Mouse (Mus musculus): ENCODE measurements around the gene Scrg1. TPM values are rescaled to one million over a fixed set of nuclear protein-coding genes. Genes with fewer than 3 reads are reported as not detected.
"Not testable (repeated sequence)": the region's sequence is repeated elsewhere in the genome, so short reads cannot be mapped to it uniquely, and the experiment has no call there.

The Scrg1 gene
- polyA plus RNA-seq, 1 experiment from 2014 or later, result not detected

DNA sequence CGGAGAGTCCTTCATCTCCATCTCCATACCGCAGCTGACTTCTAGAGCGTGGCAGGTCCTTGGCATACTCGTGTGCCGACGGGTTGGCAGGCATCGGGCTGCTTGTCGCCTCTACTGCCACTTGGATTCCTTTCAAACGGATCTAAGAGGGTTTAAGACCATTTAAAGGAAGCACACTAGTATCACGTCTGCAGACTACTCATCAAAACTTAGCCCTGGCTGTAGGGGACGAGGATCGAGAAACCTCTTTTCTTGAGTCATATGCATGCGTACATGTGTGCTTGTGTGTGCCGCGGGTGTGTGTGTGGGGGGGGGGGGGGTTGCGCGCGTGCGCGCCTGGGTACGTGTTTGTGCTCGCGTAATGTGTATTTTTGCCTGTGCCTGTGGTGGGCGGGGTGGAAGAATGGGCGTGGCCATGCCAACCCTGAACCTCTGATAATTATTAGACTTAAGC lies 32.6 kb downstream of the Scrg1 start:
- peak overlapping the region; percentile 56 for H3K9ac ChIP-seq (ENCODE audit: low read depth, low read length)

DNA sequence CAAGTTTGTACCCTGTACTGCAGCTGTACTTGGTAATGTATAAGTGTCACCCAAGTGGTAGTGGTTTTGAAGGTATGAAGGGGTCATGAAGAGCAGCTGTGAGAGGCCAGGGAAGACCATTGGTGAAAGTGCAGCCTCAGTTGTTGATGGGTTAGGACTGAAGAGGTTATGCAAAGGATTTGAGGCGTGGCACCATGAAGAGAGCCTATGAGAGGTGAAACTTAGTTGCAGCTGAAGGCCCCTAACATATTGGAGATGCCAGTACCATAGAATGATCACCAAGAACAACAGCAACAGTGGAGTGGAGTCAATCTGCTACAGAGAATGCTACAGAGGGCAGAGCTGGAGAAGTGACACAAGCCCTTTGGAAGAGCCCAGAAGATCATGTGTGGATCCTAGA lies 33.6 kb downstream of the Scrg1 start:
- ATAC-seq (ENCODE audit: low FRiP score, low TSS enrichment), result no peak
- Histone ChIP-seq H3K36me3 (ENCODE audit: control insufficient read depth, insufficient read depth, low read length) (no peaks in the 10 kb centered on the region), H3K27me3 (ENCODE audit: control insufficient read depth, insufficient read depth, low read length) (no peaks in the 10 kb centered on the region), H3K27ac (ENCODE audit: low read depth, low read length) (no peak overlapping the region), H3K4me2 (replicated peaks; ENCODE audit: low read depth, low read length) (no peak overlapping the region), H3K4me1 (ENCODE audit: control insufficient read depth, insufficient read depth, low read length) (peaks cover 7% of the 10 kb centered on the region; the same call in 1 of the 2 replicates), H3K9ac (ENCODE audit: low read depth, low read length) (no peak overlapping the region), H3K9me3 (ENCODE audit: control insufficient read depth, low read length) (no peaks in the 10 kb centered on the region), H3K4me3 (ENCODE audit: low read length) (no peak overlapping the region)
- 85% methylated on average over 1 of the region's 1 CpGs for WGBS

More for the DNA sequence above, 32.6 kb downstream of the Scrg1 start:
- peak; percentile 37 for ATAC-seq (ENCODE audit: low FRiP score, low TSS enrichment)
- peaks cover 7% of the 10 kb centered on the region; the same call in 1 of the 2 replicates for H3K4me1 ChIP-seq (ENCODE audit: control insufficient read depth, insufficient read depth, low read length)
- peaks cover 2% of the 10 kb centered on the region; the same call in 1 of the 2 replicates for H3K36me3 ChIP-seq (ENCODE audit: control insufficient read depth, insufficient read depth, low read length)
- no peaks in the 10 kb centered on the region for H3K27me3 ChIP-seq (ENCODE audit: control insufficient read depth, insufficient read depth, low read length)
- no peaks in the 10 kb centered on the region for H3K9me3 ChIP-seq (ENCODE audit: control insufficient read depth, low read length)
- H3K4me3 ChIP-seq (ENCODE audit: low read length), result peak overlapping the region; percentile 86
- peak overlapping the region; percentile 69 for H3K4me2 ChIP-seq (replicated peaks; ENCODE audit: low read depth, low read length)
- H3K27ac ChIP-seq (ENCODE audit: low read depth, low read length), result peak overlapping the region; percentile 76
- WGBS, result 2% methylated on average over 25 of the region's 25 CpGs

DNA sequence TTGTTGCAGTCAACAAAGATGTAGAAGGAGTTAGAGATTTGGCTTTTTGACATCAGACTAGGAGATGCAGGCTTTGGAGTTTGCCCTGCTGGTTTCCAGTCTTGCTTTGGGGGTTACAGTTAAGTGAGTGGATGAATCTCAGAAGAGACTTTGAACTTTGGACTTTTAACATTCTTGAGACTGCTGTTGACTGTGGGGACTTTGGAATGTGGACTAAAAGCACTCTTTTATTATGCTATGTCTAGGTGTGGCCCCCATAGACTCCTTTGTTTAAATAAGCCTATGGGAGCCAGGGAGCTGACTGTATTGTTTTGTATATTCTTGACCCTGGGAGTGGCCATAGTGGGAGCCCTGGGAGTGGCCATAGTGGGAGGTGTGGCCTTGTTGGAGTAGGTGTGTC lies 34.2 kb downstream of the Scrg1 start:
- H3K4me3 ChIP-seq (ENCODE audit: low read length), result no peak overlapping the region
- no peak for ATAC-seq (ENCODE audit: low FRiP score, low TSS enrichment)
- H3K9ac ChIP-seq (ENCODE audit: low read depth, low read length), result no peak overlapping the region
- H3K4me2 ChIP-seq (replicated peaks; ENCODE audit: low read depth, low read length), result no peak overlapping the region
- no peak overlapping the region for H3K27ac ChIP-seq (ENCODE audit: low read depth, low read length)
- no peaks in the 10 kb centered on the region for H3K9me3 ChIP-seq (ENCODE audit: control insufficient read depth, low read length)
- H3K36me3 ChIP-seq (ENCODE audit: control insufficient read depth, insufficient read depth, low read length), result no peaks in the 10 kb centered on the region
- H3K27me3 ChIP-seq (ENCODE audit: control insufficient read depth, insufficient read depth, low read length), result no peaks in the 10 kb centered on the region
- H3K4me1 ChIP-seq (ENCODE audit: control insufficient read depth, insufficient read depth, low read length), result peaks cover 7% of the 10 kb centered on the region; the same call in 1 of the 2 replicates

DNA sequence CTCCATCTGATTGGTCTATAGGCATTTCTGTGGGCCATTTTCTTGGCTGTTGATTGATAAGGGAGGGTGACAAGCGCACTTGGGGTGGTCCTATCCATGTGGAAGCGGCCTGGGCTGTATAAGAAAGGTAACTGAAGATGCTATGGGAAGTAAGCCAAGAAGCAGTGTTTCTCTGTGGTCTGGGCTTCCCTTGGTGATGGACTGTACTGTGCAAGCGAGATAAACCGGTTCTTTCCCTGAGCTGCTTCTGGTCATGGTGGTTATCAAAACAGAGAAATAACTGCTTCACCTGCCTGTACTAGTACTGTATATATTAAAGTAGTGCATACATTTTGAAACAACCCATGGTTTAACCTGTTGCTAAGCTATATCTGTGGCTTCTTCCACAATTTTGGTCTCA lies 36.1 kb downstream of the Scrg1 start:
- WGBS, result 96% methylated on average over 4 of the region's 4 CpGs
- no peaks in the 10 kb centered on the region for H3K9me3 ChIP-seq (ENCODE audit: control insufficient read depth, low read length)
- ATAC-seq (ENCODE audit: low FRiP score, low TSS enrichment), result no peak

DNA sequence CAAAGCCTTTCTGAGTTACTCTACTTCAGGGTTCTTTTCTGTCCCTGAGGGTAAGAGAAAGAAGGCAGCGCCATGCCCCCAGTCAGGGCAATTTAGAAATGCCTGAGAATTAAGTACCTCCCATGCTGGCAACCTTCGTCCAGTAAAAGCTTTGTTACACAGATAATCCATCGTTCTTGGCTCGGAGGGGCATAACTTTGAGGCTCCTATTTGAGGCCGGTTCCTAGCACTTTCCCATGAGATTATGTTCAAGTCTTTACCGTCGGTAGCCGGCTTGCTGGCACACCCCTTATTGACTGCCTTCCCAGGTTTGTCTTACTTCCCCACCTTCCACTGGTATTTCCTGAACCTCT lies 42.7 kb downstream of the Scrg1 start:
- Histone ChIP-seq H3K4me1 (ENCODE audit: control insufficient read depth, insufficient read depth, low read length) (no peaks in the 10 kb centered on the region), H3K27ac (ENCODE audit: low read depth, low read length) (no peak overlapping the region), H3K4me3 (ENCODE audit: low read length) (no peak overlapping the region), H3K9me3 (ENCODE audit: control insufficient read depth, low read length) (no peaks in the 10 kb centered on the region), H3K9ac (ENCODE audit: low read depth, low read length) (no peak overlapping the region), H3K36me3 (ENCODE audit: control insufficient read depth, insufficient read depth, low read length) (no peaks in the 10 kb centered on the region), H3K4me2 (replicated peaks; ENCODE audit: low read depth, low read length) (no peak overlapping the region; the same call in 1 of the 2 replicates), H3K27me3 (ENCODE audit: control insufficient read depth, insufficient read depth, low read length) (no peaks in the 10 kb centered on the region)
- no peak for ATAC-seq (ENCODE audit: low FRiP score, low TSS enrichment)
- WGBS, result 77% methylated on average over 8 of the region's 8 CpGs

More for the DNA sequence above, 36.1 kb downstream of the Scrg1 start:
- H3K4me1 ChIP-seq (ENCODE audit: control insufficient read depth, insufficient read depth, low read length), result no peaks in the 10 kb centered on the region
- no peak overlapping the region for H3K4me3 ChIP-seq (ENCODE audit: low read length)
- H3K27me3 ChIP-seq (ENCODE audit: control insufficient read depth, insufficient read depth, low read length), result no peaks in the 10 kb centered on the region
- no peak overlapping the region for H3K9ac ChIP-seq (ENCODE audit: low read depth, low read length)
- no peak overlapping the region for H3K27ac ChIP-seq (ENCODE audit: low read depth, low read length)
- no peak overlapping the region for H3K4me2 ChIP-seq (replicated peaks; ENCODE audit: low read depth, low read length)
- no peaks in the 10 kb centered on the region for H3K36me3 ChIP-seq (ENCODE audit: control insufficient read depth, insufficient read depth, low read length)

DNA sequence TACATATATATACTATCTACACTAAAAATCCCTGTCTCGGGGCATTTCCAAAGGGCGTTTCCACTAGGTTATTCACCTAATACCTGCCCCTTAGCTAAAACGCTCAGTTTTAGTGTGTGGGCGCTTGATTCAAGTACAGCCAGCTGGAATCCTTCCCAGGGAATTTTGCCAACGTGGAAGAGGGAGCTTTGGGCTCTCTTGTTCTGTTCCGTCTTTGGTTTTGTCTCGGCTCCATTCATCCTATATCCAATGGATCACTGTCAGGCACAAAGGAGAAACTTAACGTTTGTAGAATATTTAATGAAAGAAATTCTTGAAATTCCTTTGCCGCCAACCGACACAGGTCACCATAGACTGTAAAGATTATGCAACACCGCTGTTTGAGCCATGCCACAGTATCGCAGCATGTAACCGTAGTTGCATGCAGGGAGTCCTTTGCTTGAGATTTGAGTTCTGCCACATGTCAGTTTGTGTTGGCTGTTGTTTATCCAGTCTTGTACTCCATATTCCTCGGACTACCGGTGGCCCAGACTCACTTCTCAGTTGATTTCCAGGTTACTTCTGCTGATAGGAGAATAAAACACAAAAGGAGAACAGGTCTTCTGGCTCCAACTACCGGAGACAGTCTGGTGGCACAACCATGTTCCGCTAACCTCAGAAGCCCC lies 43.3 kb downstream of the Scrg1 start:
- Histone ChIP-seq H3K9ac (ENCODE audit: low read depth, low read length) (no peak overlapping the region), H3K27ac (ENCODE audit: low read depth, low read length) (no peak overlapping the region), H3K9me3 (ENCODE audit: control insufficient read depth, low read length) (no peaks in the 10 kb centered on the region), H3K4me2 (replicated peaks; ENCODE audit: low read depth, low read length) (no peak overlapping the region; the same call in 1 of the 2 replicates), H3K27me3 (ENCODE audit: control insufficient read depth, insufficient read depth, low read length) (no peaks in the 10 kb centered on the region), H3K4me3 (ENCODE audit: low read length) (no peak overlapping the region), H3K4me1 (ENCODE audit: control insufficient read depth, insufficient read depth, low read length) (no peaks in the 10 kb centered on the region), H3K36me3 (ENCODE audit: control insufficient read depth, insufficient read depth, low read length) (no peaks in the 10 kb centered on the region)
- no peak for ATAC-seq (ENCODE audit: low FRiP score, low TSS enrichment)
- 67% methylated on average over 17 of the region's 17 CpGs for WGBS

DNA sequence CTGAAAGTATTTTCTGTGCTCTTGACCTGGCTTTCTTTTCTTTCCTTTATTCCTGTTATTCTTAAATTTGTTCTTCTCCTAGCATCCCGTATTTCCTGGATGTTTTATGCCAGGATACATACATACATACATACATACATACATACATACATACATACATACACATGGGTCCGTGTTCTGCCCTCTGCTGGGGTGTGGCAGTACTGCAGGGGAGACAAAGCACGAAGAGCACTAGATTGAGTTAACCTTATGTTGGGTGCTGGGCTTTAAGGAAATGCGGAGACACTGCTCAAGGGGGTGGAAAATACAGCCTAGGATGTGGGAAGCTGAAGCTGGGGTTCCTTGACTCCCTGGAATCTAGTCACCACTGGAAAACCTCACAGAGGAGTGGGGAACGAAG lies 47.9 kb downstream of the Scrg1 start:
- WGBS, result 52% methylated on average over 5 of the region's 5 CpGs
- ATAC-seq (ENCODE audit: low FRiP score, low TSS enrichment), result no peak
- H3K27me3 ChIP-seq (ENCODE audit: control insufficient read depth, insufficient read depth, low read length), result no peaks in the 10 kb centered on the region

DNA sequence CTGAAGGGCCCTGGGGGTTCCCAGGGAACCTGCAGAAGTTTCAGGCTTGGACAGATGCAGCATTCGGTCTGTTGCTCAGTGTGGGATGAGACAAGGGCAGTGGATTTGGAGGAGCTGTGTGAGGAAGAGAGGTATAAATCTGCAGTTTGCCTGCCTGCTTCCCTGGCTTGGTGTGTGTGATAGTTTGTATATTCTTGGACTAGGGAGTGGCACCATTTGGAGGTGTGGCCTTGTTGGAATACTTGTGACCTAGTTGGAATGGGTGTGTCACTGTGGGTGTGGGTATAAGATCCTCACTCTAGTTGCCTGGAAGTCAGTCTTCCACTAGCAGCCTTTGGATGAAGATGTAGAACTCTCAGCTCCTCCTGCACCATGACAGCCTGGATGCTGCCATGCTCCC lies 49.8 kb downstream of the Scrg1 start:
- H3K4me3 ChIP-seq (ENCODE audit: low read length); H3K9me3 ChIP-seq (ENCODE audit: control insufficient read depth, low read length); H3K4me1 ChIP-seq (ENCODE audit: control insufficient read depth, insufficient read depth, low read length); H3K27me3 ChIP-seq (ENCODE audit: control insufficient read depth, insufficient read depth, low read length); H3K9ac ChIP-seq (ENCODE audit: low read depth, low read length); ATAC-seq (ENCODE audit: low FRiP score, low TSS enrichment); H3K4me2 ChIP-seq (replicated peaks; ENCODE audit: low read depth, low read length); H3K27ac ChIP-seq (ENCODE audit: low read depth, low read length); H3K36me3 ChIP-seq (ENCODE audit: control insufficient read depth, insufficient read depth, low read length): not testable (repeated sequence)
- 62% methylated on average over 1 of the region's 1 CpGs for WGBS

More for the DNA sequence above, 47.9 kb downstream of the Scrg1 start:
- Histone ChIP-seq H3K4me3 (ENCODE audit: low read length) (no peak overlapping the region), H3K9ac (ENCODE audit: low read depth, low read length) (no peak overlapping the region), H3K4me1 (ENCODE audit: control insufficient read depth, insufficient read depth, low read length) (no peaks in the 10 kb centered on the region), H3K9me3 (ENCODE audit: control insufficient read depth, low read length) (no peaks in the 10 kb centered on the region), H3K36me3 (ENCODE audit: control insufficient read depth, insufficient read depth, low read length) (no peaks in the 10 kb centered on the region), H3K4me2 (replicated peaks; ENCODE audit: low read depth, low read length) (no peak overlapping the region), H3K27ac (ENCODE audit: low read depth, low read length) (no peak overlapping the region)

DNA sequence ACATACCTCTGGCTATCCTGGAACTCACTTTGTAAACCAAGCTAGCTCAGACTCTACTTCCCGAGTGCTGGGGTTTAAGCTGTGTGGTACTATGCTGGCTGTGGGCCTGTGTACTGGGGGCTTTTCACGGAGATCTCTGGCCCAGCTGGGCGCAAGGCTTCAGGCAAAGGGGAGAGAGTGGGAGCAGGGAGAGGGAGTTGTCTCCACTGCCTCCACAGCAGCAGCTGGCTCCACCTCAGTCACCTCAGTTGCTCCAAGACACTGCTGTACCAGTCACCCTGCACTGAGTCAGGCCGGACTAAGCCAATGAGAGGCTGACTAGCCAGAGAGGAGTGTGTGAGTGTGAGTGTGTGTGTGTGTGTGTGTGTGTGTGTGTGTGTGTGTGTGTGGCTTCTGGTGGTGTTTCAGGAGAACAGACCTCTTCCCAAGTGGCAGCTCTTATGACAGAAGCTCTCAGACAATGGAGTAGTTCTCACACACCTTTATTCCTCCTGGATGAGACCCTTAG lies 51.9 kb downstream of the Scrg1 start:
- no peak overlapping the region for H3K9ac ChIP-seq (ENCODE audit: low read depth, low read length)
- H3K4me3 ChIP-seq (ENCODE audit: low read length), result no peak overlapping the region
- no peaks in the 10 kb centered on the region for H3K36me3 ChIP-seq (ENCODE audit: control insufficient read depth, insufficient read depth, low read length)
- H3K4me1 ChIP-seq (ENCODE audit: control insufficient read depth, insufficient read depth, low read length), result no peaks in the 10 kb centered on the region
- no peak for ATAC-seq (ENCODE audit: low FRiP score, low TSS enrichment)
- no peak overlapping the region for H3K4me2 ChIP-seq (replicated peaks; ENCODE audit: low read depth, low read length)
- no peaks in the 10 kb centered on the region for H3K9me3 ChIP-seq (ENCODE audit: control insufficient read depth, low read length)
- no peaks in the 10 kb centered on the region for H3K27me3 ChIP-seq (ENCODE audit: control insufficient read depth, insufficient read depth, low read length)
- H3K27ac ChIP-seq (ENCODE audit: low read depth, low read length), result no peak overlapping the region
- WGBS, result 90% methylated on average over 4 of the region's 4 CpGs
